Mouse (Mus musculus): ENCODE data around the gene Fam98c.

DNA sequence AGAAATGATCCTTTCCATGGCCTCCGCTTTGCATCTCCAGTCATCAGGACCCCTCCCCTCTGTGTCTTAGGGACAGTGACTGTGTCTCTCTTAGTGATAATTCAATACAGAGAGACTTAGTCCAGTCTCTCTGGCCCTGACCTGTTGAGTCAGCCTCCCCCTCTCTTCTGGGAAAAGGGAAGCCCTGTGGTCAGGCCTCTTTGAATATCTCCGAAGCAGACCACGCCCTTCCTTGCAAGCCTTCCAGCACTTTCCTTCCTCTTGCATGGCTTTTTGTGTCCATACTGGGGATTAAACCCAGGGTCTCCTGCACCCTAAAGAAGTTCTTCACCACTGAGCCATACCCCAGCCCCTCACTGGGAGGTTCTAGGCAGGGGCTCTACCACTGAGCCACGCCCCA is 12.0 kb downstream of the Fam98c start:
- TF ChIP-seq POLR2A (IDR thresholded peaks at IDR 0.05; ENCODE audit: borderline replicate concordance, insufficient read depth, low read length) (no peak), CTCF (IDR thresholded peaks at IDR 0.05; ENCODE audit: borderline replicate concordance, insufficient read depth, low read depth, low read length) (no peak)

Data from cerebellum, adult 2 months (tissue).